Comparison of ENCODE assay signal across 10 mouse cellular contexts in the genomic region with DNA sequence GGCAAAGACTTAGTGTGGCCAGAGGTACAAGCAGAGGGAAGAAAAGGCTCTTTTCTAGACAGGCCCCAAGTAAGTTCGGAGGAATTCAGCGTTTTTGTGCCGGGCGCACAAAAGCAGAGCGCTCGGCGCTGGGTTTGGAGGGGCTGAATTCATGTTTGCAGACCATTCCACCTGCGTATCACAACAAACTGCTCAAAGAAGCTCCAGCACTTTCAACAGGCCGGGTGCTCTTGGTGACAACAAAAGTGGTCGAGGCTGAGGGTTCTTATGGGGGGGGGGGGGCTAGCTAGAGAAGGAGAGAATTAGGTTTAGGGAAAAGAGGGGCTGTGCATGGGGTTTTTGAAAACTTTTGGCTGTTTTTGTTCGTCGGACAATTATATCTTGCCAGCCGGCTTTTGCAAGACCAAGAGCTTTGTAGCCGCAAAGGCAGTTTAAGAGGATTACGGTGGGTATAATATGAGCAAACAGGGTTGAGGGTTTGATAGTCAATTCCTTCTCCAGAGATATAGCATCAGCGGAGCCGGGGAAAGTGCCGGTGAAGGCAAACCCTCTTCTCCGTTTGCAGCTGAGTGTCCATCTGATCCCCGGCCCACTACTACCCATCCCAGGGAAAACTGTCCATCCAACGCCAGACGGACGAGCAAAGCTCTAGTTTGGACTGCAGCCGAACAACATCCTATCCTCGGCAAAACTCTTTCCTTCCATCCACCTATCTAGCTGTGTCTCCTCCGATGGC. TPM values are rescaled to one million over a fixed set of nuclear protein-coding genes. Genes with fewer than 3 reads are reported as not detected.
A peak's percentile ranks its signal among the peaks of the same experiment; 100 is the strongest.
DNase-seq lines count a peak whose midpoint lies in the region; ATAC-seq and TF ChIP-seq lines count a peak whose summit lies in the region.
"Had no signal": no experiment of that assay in that cellular context is flagged by ENCODE, and none has a peak within 500 bp of the region (broad histone marks: within the 10 kb centered on the region; RNA-seq: fewer than 3 reads in every experiment).

No protein-coding gene starts in this region.

- no peaks in the 10 kb centered on the region for H3K36me3 ChIP-seq in heart, embryonic 12.5 days
- peaks cover 6% of the 10 kb centered on the region; the same call in 1 of the 2 replicates for H3K36me3 ChIP-seq in forebrain, embryonic 14.5 days (ENCODE audit: control insufficient read depth, insufficient read depth, low read length)
- H3K36me3 ChIP-seq in thymus, adult 2 months (ENCODE audit: control insufficient read depth, insufficient read depth, low read length), result no peaks in the 10 kb centered on the region

- no peaks in the 10 kb centered on the region for H3K9me3 ChIP-seq in heart, embryonic 12.5 days (replicated peaks)
- H3K9me3 ChIP-seq in forebrain, embryonic 14.5 days (replicated peaks; ENCODE audit: control insufficient read depth, low read length), result no peaks in the 10 kb centered on the region

- intact Hi-C loops in heart, postnatal 10 days (cut with DNase I), result no loop called here

- no peak overlapping the region for H3K9ac ChIP-seq in heart, embryonic 12.5 days
- H3K9ac ChIP-seq in forebrain, embryonic 14.5 days (ENCODE audit: low read length), result peak overlapping the region; percentile 91

- TF ChIP-seq POLR2A in thymus, adult 2 months (IDR thresholded peaks at IDR 0.05; ENCODE audit: control insufficient read depth, extremely low read depth, insufficient read depth, low read length, poor library complexity), result no peak

- H3K4me3 ChIP-seq in heart, embryonic 12.5 days, result peak overlapping the region; percentile 38
- peak overlapping the region; percentile 56 for H3K4me3 ChIP-seq in forebrain, embryonic 14.5 days (ENCODE audit: low read depth, low read length)
- no peak overlapping the region for H3K4me3 ChIP-seq in thymus, adult 2 months (ENCODE audit: control insufficient read depth, insufficient read depth, low read length)

- no peak for ATAC-seq in heart, embryonic 12.5 days (ENCODE audit: insufficient number of reproducible peaks, low FRiP score)
- ATAC-seq in forebrain, embryonic 14.5 days, result peak; percentile 21
- no peak for ATAC-seq in megakaryocyte-erythroid progenitor cell, adult 5-6 weeks (replicated peaks; ENCODE audit: low FRiP score, low TSS enrichment, poor library complexity, severe bottlenecking)
- ATAC-seq: CD4-positive, CD25-positive, alpha-beta regulatory T cell, adult 4 months had no signal

- H3K27ac ChIP-seq in heart, embryonic 12.5 days (ENCODE audit: poor library complexity, severe bottlenecking), result no peak overlapping the region
- H3K27ac ChIP-seq in forebrain, embryonic 14.5 days (ENCODE audit: low read depth, low read length), result peak overlapping the region; percentile 98
- H3K27ac ChIP-seq in thymus, adult 2 months (ENCODE audit: control insufficient read depth, insufficient read depth, low read length), result no peak overlapping the region

- WGBS in heart, embryonic 12.5 days, result under 1% methylated on average over 26 of the region's 26 CpGs
- under 1% methylated on average over 26 of the region's 26 CpGs for WGBS in forebrain, embryonic 14.5 days
- WGBS in thymus, adult 2 months, result 7% methylated on average over 26 of the region's 26 CpGs

- peak overlapping the region; percentile 55 for H3K4me2 ChIP-seq in heart, embryonic 12.5 days
- H3K4me2 ChIP-seq in forebrain, embryonic 14.5 days (ENCODE audit: low read length), result peak overlapping the region; percentile 64

- no peak for DNase-seq in heart, postnatal 10 days
- DNase-seq in ZHBTc4 (ENCODE audit: low read depth, low spot score), result peak; percentile 39
- peak; percentile 51 for DNase-seq in forebrain, embryonic 14.5 days (ENCODE audit: low spot score)
- DNase-seq in mesoderm, embryonic 11.5 days (ENCODE audit: low read depth, low spot score), result peak; percentile 21
- DNase-seq in thymus, adult 2 months, result no peak
- no peak for DNase-seq in kidney, postnatal 25 days
- DNase-seq: adrenal gland, postnatal 25 days had no signal

- no peak for TF ChIP-seq CTCF in thymus, adult 2 months (IDR thresholded peaks at IDR 0.05; ENCODE audit: borderline replicate concordance, control insufficient read depth, extremely low read depth, insufficient read depth, low read length, poor library complexity)

- H3K27me3 ChIP-seq in heart, embryonic 12.5 days (replicated peaks), result peaks cover 96% of the 10 kb centered on the region
- peaks cover 47% of the 10 kb centered on the region for H3K27me3 ChIP-seq in forebrain, embryonic 14.5 days (replicated peaks; ENCODE audit: control insufficient read depth, insufficient read depth, low read length)
- peaks cover 7% of the 10 kb centered on the region; the same call in 1 of the 2 replicates for H3K27me3 ChIP-seq in thymus, adult 2 months (ENCODE audit: control insufficient read depth, insufficient read depth, low read length)

- H3K4me1 ChIP-seq in heart, embryonic 12.5 days (replicated peaks), result peaks cover 17% of the 10 kb centered on the region
- H3K4me1 ChIP-seq in forebrain, embryonic 14.5 days (ENCODE audit: control insufficient read depth, insufficient read depth, low read length), result peaks cover 11% of the 10 kb centered on the region; the same call in 1 of the 2 replicates
- no peaks in the 10 kb centered on the region for H3K4me1 ChIP-seq in thymus, adult 2 months (replicated peaks; ENCODE audit: control insufficient read depth, insufficient read depth, low read length)

RNA-seq across cellular contexts. Expression of gene Fezf2, which starts 1.0 kb away (rescaled TPM):
- 0.18 TPM in 1 of 2 replicates, not detected in the other for polyA plus RNA-seq in heart, embryonic 12.5 days (2016; fragmentation: Nextera tagmentation; extraction: Ambion mirVana)
- total RNA-seq in heart, postnatal 10 days (2021), result not detected
- 69.6 and 81.3 TPM in 2 replicates for polyA plus RNA-seq in forebrain, embryonic 14.5 days (2014; fragmentation: Nextera tagmentation; extraction: Ambion mirVana)
- polyA plus RNA-seq in thymus, adult 2 months (2012; rRNA removed), result 21.6 and 23.6 TPM in 2 replicates
- total RNA-seq in megakaryocyte-erythroid progenitor cell, adult 5-6 weeks (2014; fragmentation: Nextera tagmentation), result not detected in 2 replicates
- total RNA-seq in megakaryocyte-erythroid progenitor cell, adult 5-6 weeks (2017), result not detected in 2 replicates
- total RNA-seq: adrenal gland, postnatal 25 days had no signal
- polyA plus RNA-seq: CD4-positive, CD25-positive, alpha-beta regulatory T cell, adult 4 months had no signal

Comparison
In these comparisons a context has a peak if more than half of its experiments do, and no peak if none do; other contexts are left out.
1. DNase-seq: peak in ZHBTc4 (single experiment), forebrain, embryonic 14.5 days (single experiment) and mesoderm, embryonic 11.5 days (single experiment); none in heart, postnatal 10 days (0 of 2), thymus, adult 2 months (single experiment) and kidney, postnatal 25 days (0 of 2).
2. RNA of gene Fezf2, which starts 1.0 kb away (polyA plus RNA-seq): 69.6 to 81.3 TPM in forebrain, embryonic 14.5 days and 21.6 to 23.6 TPM in thymus, adult 2 months; 0.18 TPM in heart, embryonic 12.5 days; every median in the first group is over 10 times any median in the second.